Mouse (Mus musculus) liver, adult 2 months (tissue): ENCODE results near the gene Nfam1.

Experiments used
- CTCF ChIP-seq: fragments of 200-500 bp; IDR thresholded peaks from 2 replicates; pipeline ENCODE4 v1.5.1; 2011; ENCODE audit warnings: low read depth, low read length, control low read depth
- POLR2A ChIP-seq: fragments of 200-500 bp; IDR thresholded peaks from 2 replicates; pipeline ENCODE4 v1.6.1; 2011; ENCODE audit warnings: low read length, control low read depth; ENCODE audit not compliant: insufficient read depth; ENCODE audit errors: extremely low read depth

- TF ChIP-seq CTCF (no peak), POLR2A (no peak)
Measured at GRCm38 (mm10) chr15:83022947-83023346, 10.2 kb downstream of the Nfam1 start.
